Mouse (Mus musculus) heart, adult 9 months (tissue): Measurements from ENCODE around the gene Srsf2.

Experiments used
- DNase-seq, 2 experiments: peaks; one replicate each; pipeline ENCODE4 v3.0.0; 2022; ENCODE audit warnings: low spot score in 2 of 2

The Srsf2 gene

GRCm38 (mm10) chr11:116810528-116810927 lies 42.4 kb downstream of the Srsf2 start:
- DNase-seq: no peak

GRCm38 (mm10) chr11:116809520-116809919 lies 43.4 kb downstream of the Srsf2 start:
- no peak for DNase-seq

GRCm38 (mm10) chr11:116808811-116809395 lies 44.0 kb downstream of the Srsf2 start:
- no peak for DNase-seq

- DNase-seq: peak; percentile 77 to 88
These were observed 44.8 kb downstream of the Srsf2 start for GRCm38 (mm10) chr11:116807938-116808606.

GRCm38 (mm10) chr11:116807526-116807925 lies 45.4 kb downstream of the Srsf2 start:
- no peak for DNase-seq

- DNase-seq: no peak
These were observed 45.8 kb downstream of the Srsf2 start for GRCm38 (mm10) chr11:116807116-116807515.

GRCm38 (mm10) chr11:116806136-116807071 lies 46.5 kb downstream of the Srsf2 start:
- DNase-seq: peak; percentile 69 to 79

GRCm38 (mm10) chr11:116802709-116803108 lies 50.2 kb downstream of the Srsf2 start:
- no peak for DNase-seq

- DNase-seq: no peak
These were observed 51.8 kb downstream of the Srsf2 start for GRCm38 (mm10) chr11:116801106-116801505.
